Mouse (Mus musculus): ENCODE data around the gene Cetn3.

The Cetn3 gene

DNA sequence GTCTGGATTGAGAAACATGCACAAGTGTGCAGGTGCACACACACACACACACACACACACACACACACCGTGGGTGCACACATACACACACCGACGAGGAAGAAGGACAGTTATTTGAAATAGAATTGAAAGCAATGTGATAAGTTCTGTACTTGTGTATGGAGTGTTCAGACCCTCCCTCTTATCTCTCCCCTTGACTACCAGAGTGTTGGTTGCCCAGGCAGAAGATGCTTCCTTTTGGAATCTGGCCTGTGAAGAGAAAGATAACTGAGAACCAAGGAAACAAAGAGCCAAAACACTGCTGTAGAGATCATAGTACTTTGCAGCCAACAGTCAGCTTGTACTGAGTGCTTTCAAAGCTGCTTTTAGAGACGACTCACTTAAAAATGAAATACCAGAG is 20.8 kb downstream of the Cetn3 start:
- in situ Hi-C loops (cut with MboI, MseI): no loop called here

- in situ Hi-C loops (cut with MboI, MseI): no loop called here
Observed at GRCm38 (mm10) chr13:81822750-81823149, 39.9 kb downstream of the Cetn3 start.

DNA sequence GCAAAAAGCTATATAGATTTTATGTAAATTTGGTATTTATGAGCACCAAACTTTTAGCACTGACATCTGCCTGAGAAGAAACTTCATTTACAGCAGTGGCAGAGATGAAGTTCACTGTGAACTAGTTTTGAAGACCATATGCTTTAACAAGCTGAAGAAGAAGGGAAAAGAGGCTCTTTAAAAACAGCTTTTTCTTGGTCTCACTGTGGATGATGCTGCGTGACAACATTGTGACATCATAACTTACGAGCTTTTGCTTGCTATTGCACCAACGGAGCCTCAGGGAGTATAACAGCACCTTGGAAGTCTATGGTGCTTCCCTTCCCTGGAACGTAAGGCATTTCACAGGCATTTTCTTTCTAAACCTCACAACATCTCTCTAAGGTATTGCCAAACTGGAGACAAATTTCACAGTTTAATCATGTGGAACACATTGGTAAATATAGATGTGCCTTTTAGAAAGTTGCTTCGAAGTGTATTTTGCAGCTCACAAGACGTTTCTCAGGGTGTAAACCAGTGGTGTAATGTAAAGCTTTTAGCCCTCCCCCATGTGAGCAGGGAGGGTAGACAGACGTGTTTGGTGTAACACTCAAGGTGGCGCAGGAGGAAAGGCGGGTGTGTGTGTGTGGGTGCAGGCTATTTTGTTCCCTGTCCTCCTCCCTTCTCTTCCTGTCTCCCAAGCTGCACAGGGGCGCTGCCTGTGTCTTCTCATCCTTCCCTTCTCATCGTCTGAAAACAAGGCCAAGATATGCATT is 41.9 kb downstream of the Cetn3 start:
- in situ Hi-C loops (cut with MboI, MseI): no loop called here

DNA sequence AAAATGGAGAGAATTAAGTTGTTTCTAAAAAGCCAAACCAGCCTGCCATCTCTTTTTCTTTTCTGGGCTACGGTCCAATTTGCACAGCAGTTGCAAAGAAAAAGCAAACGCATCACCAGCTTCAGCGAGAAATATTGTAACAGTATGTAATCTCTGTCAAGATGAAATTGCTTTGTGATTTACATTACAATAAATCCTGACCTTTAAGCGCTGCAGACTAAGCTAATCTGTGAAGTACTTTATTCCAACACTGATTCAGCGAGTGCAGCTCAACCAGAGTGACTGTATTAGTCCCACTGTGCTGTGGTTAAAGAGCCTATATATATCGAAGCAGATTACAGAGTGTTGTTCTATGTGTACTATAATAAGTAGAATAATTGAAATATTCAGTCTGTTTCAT is 45.6 kb downstream of the Cetn3 start:
- in situ Hi-C loops (cut with MboI, MseI): no loop called here

DNA sequence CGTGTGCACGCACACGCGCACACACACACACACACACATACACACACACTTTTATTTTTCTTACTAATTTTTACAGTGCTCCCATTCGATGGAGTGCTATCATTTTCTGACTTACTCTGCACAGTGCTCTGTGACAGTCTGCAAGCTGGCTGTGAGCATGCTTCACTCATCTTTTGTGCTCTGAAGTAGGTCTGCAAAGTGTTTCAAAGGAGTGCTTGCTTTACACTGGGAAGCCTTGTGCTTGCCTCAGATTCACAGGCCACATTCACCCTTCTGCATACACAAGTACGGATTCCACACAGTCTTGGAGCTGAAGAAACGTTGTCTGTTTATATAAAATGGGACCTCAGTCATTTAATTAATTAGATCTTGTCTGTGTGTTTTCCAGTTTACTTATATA is 49.0 kb downstream of the Cetn3 start:
- in situ Hi-C loops (cut with MboI, MseI): no loop called here

- in situ Hi-C loops (cut with MboI, MseI): no loop called here
Observed at GRCm38 (mm10) chr13:81836386-81837177, 53.7 kb downstream of the Cetn3 start.

DNA sequence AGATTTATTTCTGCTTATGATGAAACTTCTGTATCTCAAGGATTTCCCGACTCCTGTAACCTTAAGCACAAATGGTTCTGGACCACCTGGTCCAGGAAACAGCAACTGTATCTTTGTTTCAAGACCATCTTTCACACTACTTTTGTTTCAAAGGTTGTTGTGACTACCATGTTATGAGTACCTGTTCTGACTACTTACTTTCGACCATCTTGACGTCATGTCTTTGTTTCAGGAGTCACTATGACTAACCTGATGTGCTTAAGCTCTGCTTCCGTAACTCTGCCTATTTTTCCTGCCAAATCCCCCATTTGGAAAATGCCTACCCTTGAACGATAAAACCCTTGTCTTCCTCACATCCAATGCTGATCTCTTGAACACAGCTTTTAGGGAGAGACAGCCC is 55.1 kb downstream of the Cetn3 start:
- in situ Hi-C loops (cut with MboI, MseI): no loop called here

- in situ Hi-C loops (cut with MboI, MseI): no loop called here
Observed at GRCm38 (mm10) chr13:81838948-81839347, 56.1 kb downstream of the Cetn3 start.

- in situ Hi-C loops (cut with MboI, MseI): no loop called here
Observed at GRCm38 (mm10) chr13:81840246-81840645, 57.4 kb downstream of the Cetn3 start.

DNA sequence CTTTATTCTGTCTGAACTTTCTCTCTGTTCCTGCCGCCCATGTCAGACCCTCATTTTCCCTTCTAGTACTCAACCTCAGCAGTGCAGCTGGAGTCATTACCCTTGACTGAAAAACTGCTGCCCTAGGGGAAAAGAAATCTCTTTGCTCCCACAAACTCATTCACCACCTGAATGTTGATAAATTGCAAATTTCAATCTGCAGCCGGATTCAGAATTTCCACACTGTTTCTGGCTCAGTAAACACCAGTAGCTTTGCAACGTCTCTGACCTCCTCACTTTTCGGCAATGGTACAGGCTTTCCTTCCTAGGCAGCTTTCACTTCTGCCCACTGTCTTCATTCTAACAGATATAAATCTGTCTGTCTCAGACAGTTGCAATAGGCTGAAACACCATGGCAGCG is 57.8 kb downstream of the Cetn3 start:
- in situ Hi-C loops (cut with MboI, MseI): no loop called here

- in situ Hi-C loops (cut with MboI, MseI): no loop called here
Observed at GRCm38 (mm10) chr13:81842278-81842677, 59.4 kb downstream of the Cetn3 start.

Measured in T-helper 17 cell (primary cell).